Mouse (Mus musculus) thymus, postnatal 25 days (tissue): ENCODE measurements around the gene Wdtc1.

Experiments used
- DNase-seq: peaks from one replicate; pipeline ENCODE4 v3.0.0; 2022

The Wdtc1 gene

DNA sequence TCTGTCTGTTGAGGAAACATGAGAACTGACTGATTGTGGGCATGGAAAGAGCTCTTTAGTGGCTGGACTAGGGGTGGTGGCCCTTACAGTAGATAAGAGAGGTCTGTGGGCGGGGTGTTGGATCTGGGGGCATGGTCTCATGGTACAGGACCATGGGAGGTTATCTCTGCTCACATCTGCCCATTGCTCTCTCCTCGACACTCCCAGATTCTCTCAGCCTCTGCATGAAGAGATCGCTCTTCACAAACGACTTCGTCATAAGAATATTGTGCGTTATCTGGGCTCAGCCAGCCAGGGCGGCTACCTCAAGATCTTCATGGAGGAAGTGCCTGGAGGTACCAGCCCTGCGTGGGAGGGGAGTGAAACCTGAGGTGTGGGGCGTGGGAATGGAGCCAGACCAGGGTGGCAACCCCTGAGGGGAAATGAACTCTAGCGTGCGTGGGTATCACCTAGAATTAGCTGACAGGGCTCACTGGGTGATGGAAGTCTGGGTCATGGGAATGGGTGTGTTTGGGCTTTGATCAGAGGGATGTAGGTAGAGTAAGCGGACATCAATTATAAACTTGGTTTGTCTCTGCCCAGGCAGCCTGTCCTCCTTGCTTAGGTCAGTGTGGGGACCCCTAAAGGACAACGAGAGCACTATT, 105.4 kb downstream of the Wdtc1 start:
- no peak for DNase-seq

DNA sequence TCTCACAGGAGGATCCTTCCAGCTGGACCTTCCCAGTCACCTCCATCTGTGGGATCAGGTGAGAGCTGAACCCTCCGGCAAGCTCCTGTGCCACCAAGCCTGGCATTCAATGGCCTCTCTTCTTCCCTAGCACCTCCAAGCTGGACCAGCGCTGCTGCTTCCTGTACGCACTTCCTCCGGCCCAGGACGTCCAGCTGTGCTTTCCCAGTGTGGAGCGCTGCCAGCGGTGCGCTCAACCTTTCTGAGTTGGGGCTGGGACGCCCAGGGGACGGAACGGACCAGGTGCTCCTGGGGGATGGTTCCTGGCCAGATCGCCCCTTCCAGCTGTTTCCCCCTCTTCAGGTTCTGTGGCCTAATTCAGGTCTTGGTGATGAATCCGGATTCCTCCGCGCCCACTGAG, 106.2 kb downstream of the Wdtc1 start:
- no peak for DNase-seq

DNA sequence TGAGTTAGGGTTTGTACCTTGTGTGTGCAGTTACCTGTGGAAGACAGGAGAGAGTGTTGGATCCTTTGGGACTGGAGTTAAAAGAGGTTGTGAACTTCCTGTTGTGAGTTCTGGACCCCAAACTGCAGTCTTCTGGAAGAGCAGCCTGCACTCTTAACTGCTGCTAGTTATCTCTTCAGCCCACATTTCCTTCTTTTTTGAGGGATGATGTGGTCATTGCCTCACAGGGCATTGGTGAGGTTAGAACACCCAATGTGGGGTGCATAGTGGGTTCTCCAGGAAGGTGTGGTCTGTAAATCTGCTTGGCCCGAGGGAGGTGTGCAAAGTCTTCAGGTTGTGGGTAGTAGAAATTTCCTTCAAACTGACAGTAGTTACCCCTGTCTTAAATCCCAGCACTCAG, 109.0 kb downstream of the Wdtc1 start:
- no peak for DNase-seq

DNA sequence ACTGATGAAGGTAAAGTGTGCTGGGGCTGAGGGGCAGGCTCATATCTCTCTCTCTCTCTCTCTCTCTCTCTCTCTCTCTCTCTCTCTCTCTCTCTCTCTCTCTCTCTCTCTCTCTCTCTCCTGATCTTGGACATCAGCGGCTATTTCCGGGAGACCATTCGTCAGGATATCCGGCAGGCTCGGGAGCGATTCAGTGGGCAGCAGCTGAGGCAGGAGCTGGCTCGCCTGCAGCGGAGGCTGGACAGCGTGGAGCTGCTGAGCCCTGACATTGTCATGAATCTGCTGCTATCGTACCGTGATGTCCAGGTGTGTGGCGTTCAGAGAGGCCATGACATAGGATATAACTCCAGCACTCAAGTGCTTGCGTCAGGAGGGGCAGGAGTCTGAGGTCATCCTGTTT, 109.7 kb downstream of the Wdtc1 start:
- no peak for DNase-seq

DNA sequence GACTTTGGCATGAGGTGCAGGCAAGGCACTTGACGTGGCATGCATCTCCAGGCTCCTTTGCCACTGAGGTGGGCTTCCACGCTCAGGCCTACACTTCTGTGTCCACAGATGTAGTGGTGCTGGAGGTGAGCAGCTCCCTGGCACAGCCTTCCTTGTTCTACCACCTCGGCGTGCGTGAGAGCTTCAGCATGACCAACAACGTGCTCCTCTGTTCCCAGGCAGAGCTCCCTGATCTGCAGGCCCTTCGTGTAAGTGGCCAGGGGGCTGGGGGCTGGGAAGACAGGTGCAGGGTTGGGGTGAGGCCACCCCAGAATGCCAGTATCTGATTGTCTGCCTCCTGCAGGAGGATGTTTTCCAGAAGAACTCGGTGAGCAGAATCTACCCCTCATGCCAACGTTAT, 110.6 kb downstream of the Wdtc1 start:
- no peak for DNase-seq
